Mouse (Mus musculus): ENCODE measurements at regions not wholly inside any gene's neighbourhood (a gene's known extent, or its start where the extent isn't known, plus 50 kb on each side); places are given as distances from the start of the nearest gene placed in this dataset.

GRCm38 (mm10) chr9:17294327-17294726 lies 793.2 kb upstream of the Fat3 start:
- intact Hi-C loops (cut with DNase I), result no loop called here
- no peak for DNase-seq (ENCODE audit: extremely low spot score in 1 of 2, low spot score in 2 of 2)

GRCm38 (mm10) chr9:17288790-17289596 lies 787.9 kb upstream of the Fat3 start:
- no peak for DNase-seq (ENCODE audit: extremely low spot score in 1 of 2, low spot score in 2 of 2)

GRCm38 (mm10) chr9:17279334-17279990 lies 778.4 kb upstream of the Fat3 start:
- DNase-seq (ENCODE audit: extremely low spot score in 1 of 2, low spot score in 2 of 2), result no peak
- intact Hi-C loops (cut with DNase I), result no loop called here

More at GRCm38 (mm10) chr9:17288790-17289596, 787.9 kb upstream of the Fat3 start:
- intact Hi-C loops (cut with DNase I), result no loop called here

GRCm38 (mm10) chr9:17272616-17273015 lies 771.5 kb upstream of the Fat3 start:
- intact Hi-C loops (cut with DNase I), result no loop called here
- DNase-seq (ENCODE audit: extremely low spot score in 1 of 2, low spot score in 2 of 2), result no peak

- DNase-seq (ENCODE audit: extremely low spot score in 1 of 2, low spot score in 2 of 2), result peak; percentile 4 to 16
- intact Hi-C loops (cut with DNase I), result no loop called here
Observed at GRCm38 (mm10) chr9:17269624-17270023, 768.5 kb upstream of the Fat3 start.

- intact Hi-C loops (cut with DNase I), result no loop called here
- DNase-seq (ENCODE audit: extremely low spot score in 1 of 2, low spot score in 2 of 2), result no peak
Observed at GRCm38 (mm10) chr9:17257148-17257547, 756.1 kb upstream of the Fat3 start.

- no peak for DNase-seq (ENCODE audit: extremely low spot score in 1 of 2, low spot score in 2 of 2)
- intact Hi-C loops (cut with DNase I), result no loop called here
Observed at GRCm38 (mm10) chr9:17227091-17227481, 726.0 kb upstream of the Fat3 start.

- intact Hi-C loops (cut with DNase I), result no loop called here
- DNase-seq (ENCODE audit: extremely low spot score in 1 of 2, low spot score in 2 of 2), result no peak
Observed at GRCm38 (mm10) chr9:17226475-17227090, 725.5 kb upstream of the Fat3 start.

- intact Hi-C loops (cut with DNase I), result no loop called here
- DNase-seq (ENCODE audit: extremely low spot score in 1 of 2, low spot score in 2 of 2), result no peak
Observed at GRCm38 (mm10) chr9:17195339-17195738, 694.3 kb upstream of the Fat3 start.

GRCm38 (mm10) chr9:17189552-17189951 lies 688.5 kb upstream of the Fat3 start:
- no peak for DNase-seq (ENCODE audit: extremely low spot score in 1 of 2, low spot score in 2 of 2)
- intact Hi-C loops (cut with DNase I), result no loop called here

GRCm38 (mm10) chr9:17168193-17168592 lies 667.1 kb upstream of the Fat3 start:
- no peak for DNase-seq (ENCODE audit: extremely low spot score in 1 of 2, low spot score in 2 of 2)
- intact Hi-C loops (cut with DNase I), result no loop called here

- intact Hi-C loops (cut with DNase I), result no loop called here
- no peak for DNase-seq (ENCODE audit: extremely low spot score in 1 of 2, low spot score in 2 of 2)
Observed at GRCm38 (mm10) chr9:17166331-17166730, 665.2 kb upstream of the Fat3 start.

GRCm38 (mm10) chr9:17158481-17159366 lies 657.6 kb upstream of the Fat3 start:
- intact Hi-C loops (cut with DNase I), result no loop called here
- DNase-seq (ENCODE audit: extremely low spot score in 1 of 2, low spot score in 2 of 2), result no peak

- DNase-seq (ENCODE audit: extremely low spot score in 1 of 2, low spot score in 2 of 2), result peak in 1 of 2 experiments; percentile 52
- intact Hi-C loops (cut with DNase I), result no loop called here
Observed at GRCm38 (mm10) chr9:17152369-17152768, 651.3 kb upstream of the Fat3 start.

- no peak for DNase-seq (ENCODE audit: extremely low spot score in 1 of 2, low spot score in 2 of 2)
Observed at GRCm38 (mm10) chr9:17149424-17149823, 648.3 kb upstream of the Fat3 start.

More at GRCm38 (mm10) chr9:17149424-17149823, 648.3 kb upstream of the Fat3 start:
- intact Hi-C loops (cut with DNase I), result no loop called here

All from left cerebral cortex, postnatal 10 days (tissue).